9 mouse cellular contexts compared by ENCODE assay signal in the genomic region with DNA sequence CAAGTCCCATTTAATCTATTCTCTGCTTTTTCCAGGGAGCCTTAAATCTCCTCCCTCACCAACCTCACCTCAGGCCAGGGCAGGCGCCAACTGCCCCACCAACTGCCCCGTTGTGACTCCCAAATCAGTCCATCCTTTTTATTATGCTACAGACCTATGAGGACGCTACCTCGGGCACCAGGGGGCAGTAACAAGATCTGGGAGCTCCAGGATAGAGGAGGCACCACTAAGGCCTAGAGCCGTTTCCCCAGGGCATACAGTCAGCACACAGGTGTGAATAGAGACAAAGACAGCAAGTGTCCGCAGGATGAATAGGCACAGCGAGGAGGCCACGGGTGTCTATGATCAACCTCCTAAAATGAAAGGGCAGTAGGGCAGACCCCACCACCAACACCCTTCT. TPM values are rescaled to one million over a fixed set of nuclear protein-coding genes. Genes with fewer than 3 reads are reported as not detected.
DNase-seq lines count a peak whose midpoint lies in the region; ATAC-seq and TF ChIP-seq lines count a peak whose summit lies in the region.
"Had no signal": no experiment of that assay in that cellular context is flagged by ENCODE, and none has a peak within 500 bp of the region (broad histone marks: within the 10 kb centered on the region; RNA-seq: fewer than 3 reads in every experiment).

No protein-coding gene starts in this region.

- H3K4me1 ChIP-seq in E14TG2a.4 (replicated peaks; ENCODE audit: low read depth, low read length) = peaks cover 40% of the 10 kb centered on the region
- H3K4me1 ChIP-seq in embryonic facial prominence, embryonic 12.5 days = peaks cover 45% of the 10 kb centered on the region

- peak; percentile 33; the same call in 1 of the 2 replicates for TF ChIP-seq CTCF in E14TG2a.4 (conservative IDR thresholded peaks at IDR 0.05; ENCODE audit: low read length)

- peak; percentile 94 for DNase-seq in heart, adult 11 months
- no peak for DNase-seq in heart, postnatal 25 days (ENCODE audit: low spot score)
- DNase-seq in kidney, postnatal 10 days = peak; percentile 82
- peak; percentile 34 for DNase-seq in neural tube, embryonic 10.5 days (ENCODE audit: extremely low spot score, low spot score)
- DNase-seq in urinary bladder, postnatal 4 days (ENCODE audit: low spot score in 2 of 2) = no peak

- WGBS in embryonic facial prominence, embryonic 12.5 days = 55% methylated on average over 8 of the region's 8 CpGs

- no peak overlapping the region for H3K9ac ChIP-seq in embryonic facial prominence, embryonic 12.5 days

- peak overlapping the region; percentile 60 for H3K4me3 ChIP-seq in E14TG2a.4 (replicated peaks; ENCODE audit: low read length)
- no peak overlapping the region for H3K4me3 ChIP-seq in embryonic facial prominence, embryonic 12.5 days

- intact Hi-C loops in heart, postnatal 25 days (cut with DNase I) = loop anchor here (5.0 kb wide), 1 partner anchor 379 kb away; no protein-coding TSS in a partner anchor

- peak overlapping the region; percentile 82 for H3K27ac ChIP-seq in embryonic facial prominence, embryonic 12.5 days
- H3K27ac ChIP-seq: macrophage had no signal

- peaks cover 18% of the 10 kb centered on the region; the same call in 1 of the 2 replicates for H3K36me3 ChIP-seq in E14TG2a.4 (ENCODE audit: insufficient read depth, low read length)
- H3K36me3 ChIP-seq in embryonic facial prominence, embryonic 12.5 days = peaks cover 28% of the 10 kb centered on the region

- H3K27me3 ChIP-seq in E14TG2a.4 (ENCODE audit: insufficient read depth, low read length) = no peaks in the 10 kb centered on the region
- no peaks in the 10 kb centered on the region for H3K27me3 ChIP-seq in embryonic facial prominence, embryonic 12.5 days

- H3K4me2 ChIP-seq in embryonic facial prominence, embryonic 12.5 days (replicated peaks) = no peak overlapping the region

- no peak for ATAC-seq in embryonic facial prominence, embryonic 12.5 days (ENCODE audit: insufficient number of reproducible peaks, insufficient read depth, low FRiP score, low TSS enrichment)
- no peak for ATAC-seq in monocyte, adult 5-6 weeks (replicated peaks; ENCODE audit: insufficient number of reproducible peaks, low FRiP score, low TSS enrichment, poor library complexity, severe bottlenecking)

- no peaks in the 10 kb centered on the region for H3K9me3 ChIP-seq in E14TG2a.4 (ENCODE audit: low read length)
- no peaks in the 10 kb centered on the region for H3K9me3 ChIP-seq in embryonic facial prominence, embryonic 12.5 days

RNA-seq across cellular contexts. Expression of gene Arhgef17, which starts 23.3 kb away (rescaled TPM):
- 10 to 100 TPM; 24.0 to 28.8 TPM for total RNA-seq in heart, postnatal 25 days (2021)
- polyA plus RNA-seq in embryonic facial prominence, embryonic 12.5 days (2016; fragmentation: Nextera tagmentation; extraction: Ambion mirVana) = 11.0 and 11.1 TPM in 2 replicates
- total RNA-seq in monocyte, adult 5-6 weeks (2017) = 0.10 to 0.29 TPM in 2 of 3 replicates, not detected in the other

RNA-seq across cellular contexts. Expression of gene Relt, which starts 45.3 kb away (rescaled TPM):
- 1 to 10 TPM; 2.4 to 3.0 TPM for total RNA-seq in heart, postnatal 25 days (2021)
- 3.4 and 4.1 TPM in 2 replicates for polyA plus RNA-seq in embryonic facial prominence, embryonic 12.5 days (2016; fragmentation: Nextera tagmentation; extraction: Ambion mirVana)
- 22.5 to 31.8 TPM (median 26.4 TPM) in 3 replicates for total RNA-seq in monocyte, adult 5-6 weeks (2017)

Comparison
In these comparisons a context has a peak if more than half of its experiments do, and no peak if none do; other contexts are left out.
1. DNase-seq: peak in heart, adult 11 months (single experiment), kidney, postnatal 10 days (single experiment) and neural tube, embryonic 10.5 days (single experiment); none in heart, postnatal 25 days (single experiment) and urinary bladder, postnatal 4 days (0 of 2).
2. RNA of gene Arhgef17, which starts 23.3 kb away (total RNA-seq): 24.0 to 28.8 TPM in heart, postnatal 25 days; 0.10 to 0.29 TPM in monocyte, adult 5-6 weeks; every median in the first group is over 10 times any median in the second.